12 mouse cellular contexts compared by ENCODE assay signal in the genomic region with DNA sequence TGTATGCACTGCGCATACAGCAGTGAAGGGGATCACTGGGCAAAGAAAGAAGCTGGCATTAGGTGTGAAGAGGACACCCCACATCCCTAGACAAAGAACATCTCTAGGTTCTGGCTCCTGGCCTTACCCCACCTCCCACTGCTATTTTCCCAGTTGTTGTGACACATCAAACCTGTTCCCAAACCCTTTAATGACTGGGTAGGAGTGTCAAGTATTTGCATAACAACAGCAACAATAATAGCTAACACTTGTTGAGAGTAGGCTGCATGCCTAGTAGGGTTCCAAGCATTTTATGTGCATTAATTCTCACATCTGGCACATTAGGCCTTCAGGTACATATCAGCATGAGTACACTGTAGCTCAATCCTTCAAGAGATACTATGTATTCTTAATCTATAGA.
"Had no signal": no experiment of that assay in that cellular context is flagged by ENCODE, and none has a peak within 500 bp of the region (broad histone marks: within the 10 kb centered on the region; RNA-seq: fewer than 3 reads in every experiment).

No protein-coding gene starts in this region.

- H3K36me3 ChIP-seq: limb, embryonic 12.5 days; lung, embryonic 15.5 days; midbrain, embryonic 13.5 days; neural tube, embryonic 13.5 days had no signal

- ATAC-seq: intestine, postnatal 0 days; midbrain, embryonic 13.5 days had no signal

- H3K27ac ChIP-seq: layer of hippocampus, adult 2 months; limb, embryonic 12.5 days; lung, embryonic 15.5 days; midbrain, embryonic 13.5 days; neural tube, embryonic 13.5 days had no signal

- H3K9ac ChIP-seq: limb, embryonic 12.5 days; lung, embryonic 15.5 days; midbrain, embryonic 13.5 days; neural tube, embryonic 13.5 days had no signal

- H3K4me3 ChIP-seq: layer of hippocampus, adult 2 months; limb, embryonic 12.5 days; lung, embryonic 15.5 days; midbrain, embryonic 13.5 days; neural tube, embryonic 13.5 days had no signal

- H3K4me1 ChIP-seq: lung, embryonic 15.5 days; midbrain, embryonic 13.5 days had no signal

- H3K9me3 ChIP-seq: limb, embryonic 12.5 days; lung, embryonic 15.5 days; midbrain, embryonic 13.5 days; neural tube, embryonic 13.5 days had no signal

- H3K4me2 ChIP-seq: limb, embryonic 12.5 days; lung, embryonic 15.5 days; midbrain, embryonic 13.5 days; neural tube, embryonic 13.5 days had no signal

- H3K27me3 ChIP-seq: limb, embryonic 12.5 days; lung, embryonic 15.5 days; midbrain, embryonic 13.5 days; neural tube, embryonic 13.5 days had no signal

- DNase-seq: kidney, adult 9 months; kidney, postnatal 4 days; retina, postnatal 1 day; right cerebral cortex, postnatal 4 days; spleen, adult 18-20 months; thymus, postnatal 4 days had no signal
